Mouse (Mus musculus) 3134 (cell line): ENCODE results near the gene Man2a2.

Source experiments
- DNase-seq: peaks from one replicate; pipeline ENCODE4 v3.0.0-alpha.2; 2011; ENCODE audit warnings: low spot score; ENCODE audit not compliant: insufficient read length; ENCODE audit errors: extremely low read depth

The Man2a2 gene

DNA sequence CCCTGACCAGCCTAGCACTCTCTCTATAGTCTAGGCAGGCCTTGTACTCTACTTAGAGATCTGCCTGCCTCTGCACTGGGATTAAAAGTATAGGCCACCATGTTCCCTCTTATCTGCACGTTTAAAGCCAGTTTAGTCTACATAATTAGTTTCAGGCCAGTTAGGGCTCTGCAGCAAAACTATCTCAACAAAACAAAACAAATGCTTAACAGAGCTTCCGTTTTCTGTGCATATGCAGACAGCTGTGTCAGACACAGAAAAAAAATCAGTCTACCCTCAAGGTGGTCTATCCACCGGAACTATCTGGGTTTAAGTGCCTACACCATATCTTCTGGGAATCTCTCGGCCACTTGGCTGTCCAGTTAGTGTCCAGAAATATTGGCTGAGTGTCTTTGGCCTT, 2.2 kb upstream of the Man2a2 start:
- DNase-seq, result no peak

DNA sequence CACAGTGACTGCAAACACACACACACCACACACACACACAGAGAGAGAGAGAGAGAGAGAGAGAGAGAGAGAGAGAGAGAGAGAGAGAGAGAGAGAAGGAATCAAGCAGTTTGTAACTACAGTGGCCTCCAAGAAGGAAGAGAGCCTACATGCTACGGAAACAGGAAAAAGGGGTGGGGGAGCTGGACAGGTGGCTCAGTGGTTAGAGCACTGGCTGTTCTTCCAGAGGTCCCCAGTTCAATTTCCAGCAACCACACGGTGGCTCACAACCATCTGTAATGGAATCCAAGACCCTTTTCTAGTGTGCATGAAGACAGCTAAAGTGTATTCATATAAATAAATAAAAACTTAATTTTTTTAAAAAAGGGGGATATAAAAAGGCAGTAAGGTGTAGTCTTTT, 1.5 kb upstream of the Man2a2 start:
- DNase-seq, result no peak

DNA sequence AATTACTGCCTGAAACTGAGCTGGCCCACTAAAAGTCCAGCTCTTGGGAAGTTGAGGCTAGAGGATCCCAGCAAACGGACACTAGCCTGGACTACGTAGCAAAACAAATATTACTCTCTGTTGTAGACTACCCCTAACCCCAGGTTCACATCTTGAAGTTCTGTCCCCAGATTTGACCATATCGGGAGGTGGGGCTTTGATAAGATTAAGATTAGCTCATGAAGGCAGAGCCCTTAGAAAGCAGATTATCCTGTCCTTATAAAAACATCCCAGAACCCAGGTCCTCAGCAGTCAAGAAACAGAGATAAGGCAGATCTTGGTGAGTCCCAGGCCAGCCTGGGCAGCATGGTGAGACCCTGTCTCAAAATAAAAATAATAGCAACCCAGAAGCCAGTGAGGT, 991 bp upstream of the Man2a2 start:
- DNase-seq, result no peak

DNA sequence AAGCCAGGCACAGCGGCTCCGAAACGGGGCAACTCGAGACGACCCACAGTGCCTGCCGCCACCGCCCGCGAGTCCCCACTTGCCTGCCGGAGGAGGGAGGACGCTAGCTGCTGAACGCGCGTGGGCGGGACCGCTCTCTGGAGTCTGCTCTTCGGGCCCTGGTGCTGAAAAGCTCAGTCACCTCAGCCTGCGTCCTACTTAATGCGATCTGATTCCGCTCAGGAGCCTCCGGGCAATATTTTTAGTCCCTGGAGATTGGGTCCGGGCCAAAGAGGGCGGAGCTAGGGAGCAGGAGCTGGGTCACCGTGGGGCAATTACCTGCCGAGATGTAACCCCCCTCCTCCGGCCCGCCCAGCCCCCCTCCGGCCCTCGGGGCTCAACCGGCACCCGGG, 530 bp downstream of the Man2a2 start:
- DNase-seq, result peak; percentile 83

DNA sequence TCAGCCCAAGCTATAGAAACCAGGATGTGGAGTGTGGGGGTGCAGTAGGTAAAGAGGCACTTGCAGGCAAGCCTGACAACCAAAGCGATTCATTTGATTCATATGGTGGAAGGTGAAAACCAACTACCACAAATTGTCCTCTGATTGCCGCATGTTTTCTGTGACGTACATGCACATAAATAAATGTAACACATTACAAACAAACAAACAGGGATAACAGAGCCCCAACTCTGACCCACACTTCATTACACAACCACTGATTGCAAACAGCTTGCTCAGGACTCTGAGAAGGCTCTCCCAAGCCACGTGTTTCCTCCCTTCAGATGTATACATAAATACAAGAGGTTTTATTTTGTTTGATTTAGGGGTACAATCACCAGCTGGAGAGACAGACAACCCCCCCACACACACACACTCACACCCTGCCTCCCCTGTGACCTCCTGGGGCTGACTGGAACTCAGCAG, 1.2 kb downstream of the Man2a2 start:
- DNase-seq, result no peak

DNA sequence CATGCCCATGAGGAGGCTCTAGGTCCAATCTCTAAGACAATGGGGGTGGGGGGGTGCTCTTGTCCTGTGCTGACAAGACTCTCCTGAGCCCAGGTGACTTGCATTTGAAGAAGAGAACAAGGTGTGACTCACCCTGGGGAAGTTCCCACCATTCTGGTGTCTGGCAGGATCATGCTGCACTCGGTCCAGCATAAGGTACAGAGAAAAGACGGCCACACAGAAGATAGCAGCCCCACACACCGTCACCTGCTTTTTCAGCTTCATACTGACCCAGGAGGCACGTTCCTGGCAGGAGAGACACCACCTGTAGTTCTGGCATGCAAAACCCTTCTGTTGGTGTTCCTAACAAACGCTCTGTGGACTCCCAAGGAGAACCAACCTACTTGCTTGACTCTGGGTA, 1.7 kb downstream of the Man2a2 start:
- no peak for DNase-seq

DNA sequence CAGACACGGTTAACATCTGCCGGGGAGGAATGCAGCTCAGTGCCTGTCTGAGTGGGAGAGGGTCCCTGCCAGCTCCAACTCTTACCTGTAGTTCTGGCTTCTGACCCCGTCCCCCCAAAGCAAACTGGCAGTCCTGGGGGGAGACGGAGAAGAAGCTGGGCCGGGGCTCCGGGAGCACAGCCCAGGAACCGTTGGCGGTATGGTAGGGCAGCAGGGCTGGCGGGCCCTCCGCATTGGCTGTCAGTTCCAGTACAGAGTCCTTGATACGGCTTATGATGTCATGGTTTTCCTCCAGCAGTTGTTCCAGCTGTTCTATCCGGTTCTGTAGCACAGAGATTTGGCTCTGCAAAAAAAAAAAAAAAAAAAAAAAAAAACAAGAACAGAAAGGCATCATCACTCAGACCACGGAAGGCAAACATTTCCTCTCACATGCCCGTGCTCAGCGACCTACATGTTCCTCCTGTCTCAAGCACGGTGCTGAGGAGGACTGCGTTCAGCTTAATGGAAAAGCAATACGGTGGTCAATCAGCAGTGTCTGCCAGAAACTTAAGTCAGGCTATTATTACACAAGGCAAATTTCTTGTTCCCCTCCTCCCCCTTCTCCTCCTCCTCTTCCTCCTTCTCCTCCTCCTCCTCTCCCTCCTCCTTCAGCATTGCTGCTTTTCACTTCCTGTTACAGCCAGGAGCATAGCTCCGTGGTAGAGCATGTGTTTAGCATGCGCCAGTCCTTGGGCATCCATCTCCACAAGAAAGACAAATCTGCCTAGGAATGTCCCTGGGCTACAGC, 2.3 kb downstream of the Man2a2 start:
- no peak for DNase-seq

DNA sequence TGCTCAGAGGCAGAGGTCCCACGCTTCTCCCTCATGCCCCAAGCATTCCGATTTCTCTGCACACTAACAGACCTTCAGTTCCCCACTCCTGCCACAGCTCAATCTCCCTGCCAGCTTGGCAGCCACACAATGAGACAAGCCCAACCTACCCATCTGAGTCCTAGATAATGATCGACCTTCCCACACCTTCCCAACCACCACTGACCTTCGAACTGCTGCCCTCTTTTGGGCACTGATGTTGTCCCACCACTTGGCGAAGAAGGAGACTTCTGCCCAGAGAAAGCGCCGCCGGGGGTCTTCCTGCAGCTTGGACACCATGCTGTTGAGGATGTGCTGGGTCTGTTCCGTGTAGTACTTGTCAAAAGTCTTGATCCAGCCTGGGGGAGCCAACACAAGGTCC, 3.2 kb downstream of the Man2a2 start:
- DNase-seq, result no peak

DNA sequence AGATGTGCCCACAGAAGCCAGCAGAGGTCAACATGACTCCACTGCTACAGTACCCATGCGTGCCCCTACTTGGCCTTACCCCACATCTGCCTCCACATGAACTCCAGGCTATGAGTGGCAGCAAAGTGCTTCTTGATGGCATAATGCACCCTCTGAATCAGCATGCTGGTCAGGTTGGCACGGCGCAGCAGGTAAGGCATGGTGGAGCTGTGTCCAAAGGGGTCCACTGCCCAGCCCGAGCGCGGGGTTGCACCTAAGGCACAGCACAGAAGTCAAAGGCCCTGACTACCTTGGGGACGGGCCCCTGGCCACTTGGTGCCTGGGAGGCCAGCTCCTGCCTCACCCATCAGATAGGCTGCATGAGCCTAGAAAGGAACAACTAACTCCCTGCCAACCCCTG, 3.9 kb downstream of the Man2a2 start:
- no peak for DNase-seq

DNA sequence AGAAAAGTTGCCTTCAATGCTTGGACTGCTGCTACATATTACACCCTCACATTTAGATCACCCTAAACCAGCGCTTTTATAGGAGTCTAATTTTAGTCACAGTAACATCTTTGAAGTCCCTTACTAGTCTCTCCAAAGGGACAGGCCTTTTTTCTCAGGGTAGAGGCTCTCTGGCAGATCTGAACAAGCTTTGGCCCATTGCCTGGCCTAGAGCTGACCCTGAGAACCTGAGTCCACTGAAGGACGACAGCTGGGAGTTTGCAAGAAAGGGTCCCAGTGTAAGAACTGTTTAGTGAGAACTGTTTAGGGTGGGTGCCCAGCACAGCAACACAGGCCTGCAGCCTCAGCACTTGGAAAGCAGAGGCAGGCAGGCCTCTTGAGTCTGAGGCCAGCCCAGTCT, 5.4 kb downstream of the Man2a2 start:
- no peak for DNase-seq

DNA sequence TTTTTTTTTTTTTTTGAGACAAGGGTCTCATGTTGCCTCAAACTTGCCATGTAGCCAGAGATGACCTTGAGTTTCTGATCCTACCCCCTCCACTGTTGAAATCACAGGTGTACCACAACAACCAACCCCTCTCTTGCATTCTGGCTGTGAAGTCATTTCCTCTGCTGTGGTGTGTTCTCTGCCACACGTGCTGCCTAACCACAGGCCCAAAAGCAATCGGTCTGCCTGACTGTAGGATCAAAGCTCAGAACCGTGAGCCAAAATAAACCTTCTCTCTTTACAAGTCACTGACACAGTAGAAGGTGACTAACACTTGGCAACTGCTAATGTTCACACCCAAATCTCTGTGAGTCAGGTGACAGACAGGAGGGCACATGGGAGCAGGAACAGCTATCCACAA, 10.7 kb downstream of the Man2a2 start:
- peak; percentile 43 for DNase-seq

DNA sequence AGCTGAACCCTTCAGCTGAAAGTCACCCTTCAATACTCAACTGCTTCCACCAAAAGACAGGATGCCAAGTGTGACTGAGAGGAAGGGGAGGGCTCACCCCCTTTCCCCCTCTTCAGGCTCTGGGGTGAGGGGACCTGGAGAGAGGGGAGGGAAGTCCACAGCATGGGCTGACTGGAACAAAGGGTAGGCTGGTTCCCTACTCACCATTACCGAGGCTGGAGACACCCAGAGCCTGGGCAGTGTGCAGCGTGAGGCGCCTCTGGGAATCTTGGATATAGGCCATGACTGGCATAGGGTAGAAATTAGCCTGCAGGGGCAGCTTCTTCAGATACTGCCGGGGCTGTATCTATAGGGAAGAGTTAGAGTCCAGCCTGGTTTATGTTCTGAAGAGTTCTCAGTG, 13.1 kb downstream of the Man2a2 start:
- no peak for DNase-seq

DNA sequence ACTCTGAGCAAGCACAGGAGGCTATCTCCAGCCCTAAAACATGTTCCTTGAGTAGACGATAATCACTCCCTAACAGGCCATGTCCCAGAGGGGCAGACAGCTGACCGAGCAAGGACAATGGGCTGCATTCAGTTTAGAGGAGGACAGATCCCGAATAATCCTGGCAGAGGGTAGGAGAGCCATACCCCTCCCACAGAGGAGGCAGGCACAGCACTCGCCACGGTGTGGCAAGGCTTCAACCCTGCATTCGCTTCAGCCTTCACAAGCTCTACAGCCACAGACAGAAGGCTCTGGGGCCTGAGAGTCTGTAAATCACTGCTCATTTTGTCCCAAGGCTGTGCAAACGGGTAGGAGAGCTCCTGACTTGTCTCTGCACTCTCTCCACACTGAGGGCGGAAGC, 14.0 kb downstream of the Man2a2 start:
- DNase-seq, result no peak

DNA sequence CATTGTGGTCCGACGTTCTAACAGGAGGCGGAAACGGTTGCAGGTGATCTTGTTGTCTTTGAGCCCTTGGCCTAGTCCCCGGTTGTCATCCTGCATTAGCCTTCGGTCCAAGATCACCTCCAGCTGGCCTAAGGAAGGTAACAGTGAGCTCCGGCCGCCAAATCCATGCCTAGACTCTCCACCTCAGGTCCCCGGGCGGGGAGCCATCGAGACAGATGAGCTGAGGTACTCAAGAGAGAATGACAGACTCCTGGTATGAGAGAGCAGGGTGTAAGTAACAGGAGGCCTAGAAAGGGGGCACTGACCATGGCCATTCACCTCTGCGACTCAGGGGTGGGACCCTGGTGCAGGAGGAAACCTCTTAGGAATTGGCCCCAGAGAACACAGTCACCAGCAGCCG, 14.8 kb downstream of the Man2a2 start:
- no peak for DNase-seq

DNA sequence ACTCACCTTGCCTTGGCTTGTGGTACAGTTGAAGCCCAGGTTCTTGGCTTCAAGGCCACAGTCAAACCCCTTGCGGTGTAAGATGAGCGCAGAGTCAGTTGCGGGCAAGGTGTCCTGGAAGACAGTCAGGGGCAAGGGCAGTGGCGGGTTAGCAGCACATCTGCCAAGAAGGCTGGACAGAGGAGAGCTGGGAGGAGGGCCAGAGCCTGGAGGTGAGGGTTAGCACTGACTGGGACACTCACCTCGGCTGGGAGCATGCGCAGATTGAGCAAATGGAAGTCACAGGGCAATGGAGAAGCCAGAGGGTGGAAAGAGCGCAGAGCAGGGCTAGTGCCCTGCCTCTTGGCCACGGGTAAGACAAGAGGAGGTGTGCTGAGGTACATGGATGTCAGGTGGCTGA, 18.3 kb downstream of the Man2a2 start:
- no peak for DNase-seq

DNA sequence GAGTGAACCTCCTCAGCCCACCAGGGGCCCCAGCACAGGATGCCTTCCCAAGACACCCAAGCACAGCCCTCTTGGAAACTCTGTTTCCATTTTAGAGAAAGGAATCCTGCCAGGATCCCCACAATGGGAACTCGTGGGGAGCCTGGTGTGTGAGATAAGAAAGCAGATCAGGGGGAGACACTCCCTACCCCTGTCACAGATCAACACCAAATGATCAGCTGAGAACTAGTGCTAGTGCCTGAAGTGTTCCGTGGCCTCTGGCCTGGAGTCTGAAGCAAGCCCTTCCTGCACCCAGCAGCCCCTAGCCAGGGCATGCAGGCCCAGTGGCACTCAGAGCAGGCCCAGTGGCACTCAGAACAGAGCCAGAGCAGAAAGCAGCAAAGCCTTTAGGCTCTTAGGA, 20.4 kb downstream of the Man2a2 start:
- DNase-seq, result no peak

DNA sequence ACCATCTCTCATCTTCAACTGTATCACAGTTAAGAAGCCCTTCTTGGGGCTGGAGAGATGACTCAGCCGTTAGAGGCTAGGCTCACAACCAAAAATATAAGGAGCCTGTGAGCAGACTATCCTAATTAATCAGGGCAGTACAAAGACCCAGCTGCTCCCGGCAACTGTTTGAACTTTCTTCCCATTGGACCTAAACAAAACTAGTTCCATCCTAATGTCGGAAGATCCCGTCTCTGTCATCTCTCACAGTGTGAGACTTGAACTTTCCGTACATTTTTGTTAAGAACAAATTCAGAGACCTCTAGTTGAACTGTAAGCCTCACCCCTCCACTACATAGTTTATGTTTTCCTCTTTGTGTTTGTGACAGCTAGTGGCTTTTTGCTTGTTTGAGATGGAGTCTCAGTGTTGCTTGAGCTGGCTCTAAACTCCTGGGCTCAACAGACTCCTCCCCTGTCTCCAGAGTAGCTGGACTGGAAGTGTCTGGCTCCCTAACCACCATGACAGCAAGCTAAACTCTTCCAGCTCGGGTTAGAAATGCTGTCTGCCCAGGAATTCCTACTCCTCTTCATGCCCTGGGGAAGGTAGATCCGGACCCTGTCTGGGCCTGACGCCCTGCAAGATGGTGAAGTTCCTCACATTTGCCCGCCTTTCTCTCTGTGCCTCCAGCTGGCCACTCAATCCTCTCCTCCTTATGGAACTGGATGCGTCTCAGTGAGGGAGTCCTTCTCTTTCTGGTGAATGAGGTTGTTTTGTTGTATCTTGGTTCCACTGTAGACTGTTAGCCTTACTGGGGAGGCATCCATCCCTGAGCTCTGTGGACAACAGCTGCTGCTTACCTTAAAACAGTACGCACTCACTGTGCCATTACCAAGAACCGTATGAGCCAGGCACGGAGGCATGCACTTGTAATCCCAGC, 23.2 kb downstream of the Man2a2 start:
- no peak for DNase-seq

DNA sequence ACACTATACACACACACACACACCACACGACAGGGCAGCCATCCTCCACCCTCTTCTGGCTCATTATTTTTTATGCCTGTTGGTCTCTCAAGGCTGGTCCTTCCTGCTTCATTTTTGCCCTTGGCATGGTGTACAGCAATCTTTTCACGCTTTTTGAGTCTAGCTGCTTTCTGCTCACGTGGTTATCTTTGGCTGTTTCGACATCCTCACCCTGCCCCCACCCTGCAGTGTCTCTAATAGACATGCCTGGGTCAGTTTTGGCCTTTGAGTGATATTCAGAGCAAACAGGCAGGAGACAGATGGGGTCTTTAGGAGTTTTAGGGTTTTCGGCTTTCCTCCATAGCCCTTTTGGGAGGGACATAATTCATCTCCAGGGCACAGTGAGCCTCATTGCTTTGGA, 24.3 kb downstream of the Man2a2 start:
- DNase-seq, result no peak

DNA sequence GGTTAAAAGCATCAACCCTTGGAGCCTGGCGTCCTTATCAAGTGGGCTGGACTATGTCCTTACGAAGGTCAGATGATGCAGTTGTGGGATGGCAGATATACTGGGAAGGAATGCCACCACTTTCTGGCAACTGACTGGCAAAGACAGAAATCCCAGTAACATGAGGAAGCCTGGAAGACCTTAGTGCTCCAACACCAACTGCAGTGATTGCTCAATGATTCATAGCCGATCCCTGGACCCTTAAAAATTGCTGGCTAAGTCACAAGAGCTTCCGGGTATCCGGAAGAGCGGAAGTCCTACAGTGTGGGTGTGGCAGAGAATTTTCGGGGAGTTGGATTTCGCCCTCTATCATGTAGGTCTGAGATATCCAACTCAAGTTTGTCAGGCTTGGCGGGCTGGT, 25.0 kb downstream of the Man2a2 start:
- no peak for DNase-seq

DNA sequence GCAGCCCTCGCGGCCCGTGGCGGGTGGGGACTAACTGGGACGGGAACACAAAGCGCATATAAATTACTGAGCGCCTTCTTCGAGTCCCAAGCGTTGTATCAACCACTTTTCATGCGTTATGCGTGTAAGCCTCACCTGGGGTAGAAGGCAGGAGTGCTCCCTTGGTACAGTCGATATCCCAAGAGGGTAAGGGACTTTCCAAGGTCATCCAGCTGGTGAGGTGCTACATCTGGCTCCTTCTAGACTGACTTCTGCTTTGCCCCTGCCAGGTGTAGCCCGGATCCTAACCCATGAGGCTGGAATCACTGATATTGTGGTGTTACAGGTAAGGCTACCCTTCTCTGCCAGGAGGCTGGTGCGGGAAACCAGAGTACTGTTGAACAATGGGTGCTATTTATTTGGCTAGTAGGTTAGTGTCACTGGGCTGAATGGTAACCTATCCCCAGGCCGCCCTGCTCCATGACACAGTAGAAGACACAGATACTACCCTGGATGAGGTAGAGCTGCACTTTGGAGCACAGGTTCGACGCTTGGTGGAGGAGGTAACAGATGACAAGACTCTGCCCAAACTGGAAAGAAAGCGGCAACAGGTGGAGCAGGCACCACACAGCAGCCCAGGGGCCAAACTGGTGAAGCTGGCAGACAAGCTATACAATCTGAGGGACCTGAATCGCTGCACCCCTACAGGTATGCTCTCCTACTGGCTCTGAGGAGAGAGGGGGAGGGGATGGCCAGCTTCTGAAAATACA, 27.7 kb downstream of the Man2a2 start:
- no peak for DNase-seq

DNA sequence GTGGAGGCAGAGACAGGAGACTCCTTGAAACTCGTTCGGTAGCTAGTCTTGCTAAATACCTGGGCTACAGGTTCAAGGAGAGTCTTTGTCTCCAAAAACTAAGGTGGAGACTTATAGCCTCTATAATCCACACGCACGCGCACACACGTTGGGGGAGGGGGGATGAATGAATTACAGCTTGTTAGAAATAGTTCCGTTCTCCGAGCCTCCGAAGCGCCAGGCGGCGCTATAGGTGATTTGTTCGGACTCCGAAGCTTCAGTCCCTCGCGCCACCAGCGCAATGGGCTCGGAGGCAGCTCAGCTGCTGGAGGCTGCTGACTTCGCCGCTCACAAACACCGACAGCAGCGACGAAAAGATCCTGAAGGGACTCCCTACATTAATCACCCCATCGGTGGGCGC, 28.3 kb downstream of the Man2a2 start, which contains the start of gene Hddc3:
TSS of gene Hddc3 (plus strand) at position 247 of the 400 bp plus-strand sequence.
- peak; percentile 84 for DNase-seq
